Mouse (Mus musculus) lung, embryonic 14.5 days (tissue): Measurements from ENCODE around the gene Pigb. TPM values are rescaled to one million over a fixed set of nuclear protein-coding genes. Genes with fewer than 3 reads are reported as not detected.

ENCODE experiments used
- ATAC-seq: fragments of 200-750 bp; cut with Nextera tagmentation; 2 replicates; pipeline ENCODE4 v1.8.0; 2017; ENCODE audit warnings: mild to moderate bottlenecking, moderate TSS enrichment, moderate library complexity; ENCODE audit not compliant: insufficient read depth
- DNase-seq: peaks from one replicate; pipeline ENCODE4 v3.0.0-alpha.2; 2015
- H3K27ac ChIP-seq: fragments of 300-500 bp; sonication (generic); 2 replicates; pipeline ENCODE4 v1.5.1; 2014; ENCODE audit warnings: low read depth, mild to moderate bottlenecking, moderate library complexity
- H3K27me3 ChIP-seq: fragments of 300-500 bp; sonication (generic); 2 replicates; pipeline ENCODE4 v1.6.1; 2014; ENCODE audit warnings: low read length, control low read depth; ENCODE audit not compliant: insufficient read depth
- H3K36me3 ChIP-seq: fragments of 300-500 bp; sonication (generic); 2 replicates; pipeline ENCODE4 v1.6.1; 2014; ENCODE audit warnings: control low read depth; ENCODE audit not compliant: insufficient read depth
- H3K4me1 ChIP-seq: fragments of 300-500 bp; sonication (generic); 2 replicates; pipeline ENCODE4 v1.6.1; 2014; ENCODE audit warnings: antibody characterized with exemption, control low read depth; ENCODE audit not compliant: insufficient read depth
- H3K4me2 ChIP-seq: fragments of 300-500 bp; sonication (generic); 2 replicates; pipeline ENCODE4 v1.6.1; 2014; ENCODE audit warnings: mild to moderate bottlenecking
- H3K4me3 ChIP-seq: fragments of 300-500 bp; sonication (generic); 2 replicates; pipeline ENCODE4 v1.5.1; 2014; ENCODE audit warnings: low read depth, low read length
- H3K9ac ChIP-seq: fragments of 300-500 bp; sonication (generic); 2 replicates; pipeline ENCODE4 v1.6.1; 2014
- H3K9me3 ChIP-seq: fragments of 300-500 bp; sonication (generic); 2 replicates; pipeline ENCODE4 v1.6.1; 2016; ENCODE audit warnings: low read depth, low read length, control low read depth
- CTCF ChIP-seq: IDR thresholded peaks from 2 replicates; pipeline ENCODE4 v1.5.1; 2016; ENCODE audit warnings: antibody characterized with exemption, low read depth
- WGBS: fragments of 180-500 bp; shearing (Covaris S2); extraction: QIAGEN DNeasy Blood & Tissue Kit; methylation state at CpG from one replicate; pipeline ENCODE4 v1.1.7; 2014; 5-methylcytosine and 5-hydroxymethylcytosine counted together
- polyA plus RNA-seq: library from polyadenylated mRNA; unstranded; fragments of >200 nt; fragmentation: Nextera tagmentation; extraction: Ambion mirVana; gene quantifications from 2 replicates; pipeline ENCODE4 v1.2.1, GENCODE M21; 2014

The Pigb gene
- polyA plus RNA-seq, 1 experiment from 2014 or later = 16.1 TPM

- Histone ChIP-seq H3K36me3 (no peaks in the 10 kb centered on the region), H3K27me3 (no peaks in the 10 kb centered on the region), H3K9me3 (no peaks in the 10 kb centered on the region), H3K4me3 (no peak overlapping the region), H3K4me2 (peak overlapping the region; percentile 44; the same call in 1 of the 2 replicates), H3K27ac (no peak overlapping the region), H3K9ac (no peak overlapping the region), H3K4me1 (peaks cover 11% of the 10 kb centered on the region; the same call in 1 of the 2 replicates)
- WGBS = 25% methylated on average over 9 of the region's 10 CpGs
- TF ChIP-seq CTCF = no peak
- DNase-seq = peak; percentile 57
- peak; percentile 78 for ATAC-seq
Observed at GRCm38 (mm10) chr9:73067086-73067485, 26.9 kb upstream of the Pigb start.

DNA sequence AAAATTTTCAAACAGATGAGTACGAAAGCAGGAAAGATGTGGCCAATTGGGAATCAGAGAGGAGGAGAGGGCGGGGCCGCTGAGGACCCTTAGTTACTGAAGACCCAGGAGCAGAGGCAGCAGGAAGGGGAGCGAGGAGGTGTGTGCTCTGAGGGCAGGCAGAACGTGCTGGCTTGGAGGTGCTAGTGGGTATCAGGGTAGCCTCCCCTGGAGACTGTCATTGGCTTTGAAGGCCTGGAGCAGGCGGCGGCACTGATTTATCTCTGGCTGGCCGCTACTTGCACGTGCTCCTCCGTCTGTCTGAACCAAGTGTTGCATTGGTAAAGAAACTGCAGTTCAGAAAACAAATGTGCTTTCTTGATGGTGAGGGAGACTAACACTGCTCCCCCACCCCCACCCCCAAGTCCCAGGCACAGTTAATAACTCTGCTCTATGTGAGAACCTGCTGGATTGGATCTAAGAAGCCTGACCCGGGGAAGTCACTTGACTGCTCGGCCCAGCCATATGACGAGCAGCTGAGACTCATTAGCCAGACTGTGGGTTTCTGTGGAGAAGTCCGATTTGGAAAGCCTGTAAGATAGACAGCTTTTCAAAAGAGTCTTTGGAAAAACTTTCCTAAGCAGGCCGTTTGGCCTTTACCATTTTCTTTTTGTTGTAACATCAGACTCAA is 23.6 kb upstream of the Pigb start:
- peak; percentile 16 for DNase-seq
- WGBS = 23% methylated on average over 15 of the region's 15 CpGs
- no peaks in the 10 kb centered on the region for H3K36me3 ChIP-seq
- no peak overlapping the region for H3K9ac ChIP-seq
- H3K4me2 ChIP-seq = peak overlapping the region; percentile 48
- no peak for ATAC-seq
- no peaks in the 10 kb centered on the region for H3K27me3 ChIP-seq
- no peak for TF ChIP-seq CTCF
- peaks cover 11% of the 10 kb centered on the region; the same call in 1 of the 2 replicates for H3K4me1 ChIP-seq
- H3K27ac ChIP-seq = no peak overlapping the region
- no peak overlapping the region for H3K4me3 ChIP-seq
- H3K9me3 ChIP-seq = no peaks in the 10 kb centered on the region

DNA sequence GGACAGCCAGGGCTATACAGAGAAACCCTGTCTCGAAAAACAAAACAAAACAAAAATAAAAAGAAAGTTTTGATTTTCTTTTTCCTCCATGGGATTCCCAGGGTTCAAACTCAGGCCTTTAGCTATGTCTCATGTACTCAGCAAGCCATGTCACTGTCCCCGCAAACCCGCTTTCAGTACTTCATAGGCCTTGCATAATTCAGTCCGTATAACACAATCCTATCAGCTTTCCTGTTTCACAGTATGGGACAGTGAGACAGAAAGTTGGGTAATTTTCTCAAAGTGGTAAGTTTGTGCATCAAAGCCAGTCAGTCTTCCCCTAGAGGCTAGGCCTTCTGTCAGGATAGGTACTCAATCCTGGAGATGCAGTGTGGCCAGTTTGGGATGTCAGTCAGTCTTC is 19.0 kb upstream of the Pigb start:
- WGBS = 78% methylated on average over 4 of the region's 4 CpGs
- H3K4me1 ChIP-seq = 0 out of 2 replicates have a peak, but pooled peaks cover 3% of the 10 kb centered on the region
- DNase-seq = no peak
- no peak overlapping the region for H3K9ac ChIP-seq
- no peak overlapping the region for H3K27ac ChIP-seq
- H3K4me2 ChIP-seq = no peak overlapping the region
- H3K9me3 ChIP-seq = no peaks in the 10 kb centered on the region
- no peak overlapping the region for H3K4me3 ChIP-seq
- no peaks in the 10 kb centered on the region for H3K36me3 ChIP-seq
- TF ChIP-seq CTCF = no peak
- no peaks in the 10 kb centered on the region for H3K27me3 ChIP-seq
- ATAC-seq = no peak

- no peak overlapping the region for H3K27ac ChIP-seq
- H3K9me3 ChIP-seq = no peaks in the 10 kb centered on the region
Observed at GRCm38 (mm10) chr9:73055441-73055911, 15.3 kb upstream of the Pigb start.

GRCm38 (mm10) chr9:73050606-73051005 is 10.4 kb upstream of the Pigb start:
- DNase-seq = no peak

More at GRCm38 (mm10) chr9:73055441-73055911, 15.3 kb upstream of the Pigb start:
- DNase-seq (no peak), ATAC-seq (no peak)
- H3K9ac ChIP-seq = no peak overlapping the region
- H3K36me3 ChIP-seq = no peaks in the 10 kb centered on the region
- TF ChIP-seq CTCF = no peak
- no peak overlapping the region for H3K4me3 ChIP-seq
- H3K4me1 ChIP-seq = no peaks in the 10 kb centered on the region
- H3K4me2 ChIP-seq = no peak overlapping the region
- H3K27me3 ChIP-seq = no peaks in the 10 kb centered on the region
- 39% methylated on average over 10 of the region's 10 CpGs for whole genome bisulfite sequencing

DNA sequence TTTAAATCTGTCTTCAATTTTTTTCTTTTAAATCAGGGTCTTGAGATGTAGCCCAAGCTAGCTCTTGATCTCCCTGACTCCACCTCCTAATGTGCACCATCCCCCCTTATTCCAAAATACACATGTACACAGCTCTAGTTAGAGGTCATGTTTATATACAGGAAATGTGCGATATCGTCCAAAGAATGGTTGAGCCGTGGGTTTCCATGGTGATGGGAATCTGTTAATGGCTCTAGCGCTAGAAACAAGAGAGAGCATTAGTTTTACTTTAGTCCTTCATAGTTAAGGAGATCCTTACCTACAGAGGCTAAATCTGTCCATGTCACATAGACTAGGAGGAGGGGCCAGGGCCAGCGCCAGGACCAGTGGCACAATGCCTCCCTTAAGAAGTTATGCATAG is 9.7 kb upstream of the Pigb start:
- H3K36me3 ChIP-seq = no peaks in the 10 kb centered on the region
- no peak overlapping the region for H3K4me3 ChIP-seq
- no peak overlapping the region for H3K4me2 ChIP-seq
- 0 out of 2 replicates have a peak, but pooled peaks cover 4% of the 10 kb centered on the region for H3K4me1 ChIP-seq
- ATAC-seq = peak; percentile 43; the same call in 1 of the 2 replicates
- H3K9ac ChIP-seq = no peak overlapping the region
- no peak overlapping the region for H3K27ac ChIP-seq
- WGBS = 26% methylated on average over 5 of the region's 5 CpGs
- no peaks in the 10 kb centered on the region for H3K27me3 ChIP-seq
- H3K9me3 ChIP-seq = no peaks in the 10 kb centered on the region
- TF ChIP-seq CTCF = no peak
- DNase-seq = peak; percentile 71

More at GRCm38 (mm10) chr9:73050606-73051005, 10.4 kb upstream of the Pigb start:
- Histone ChIP-seq H3K27ac (no peak overlapping the region), H3K27me3 (no peaks in the 10 kb centered on the region), H3K4me3 (no peak overlapping the region), H3K9ac (no peak overlapping the region), H3K4me1 (no peaks in the 10 kb centered on the region), H3K9me3 (no peaks in the 10 kb centered on the region), H3K36me3 (no peaks in the 10 kb centered on the region), H3K4me2 (no peak overlapping the region)
- ATAC-seq = no peak
- WGBS = 62% methylated on average over 8 of the region's 8 CpGs
- no peak for TF ChIP-seq CTCF

- DNase-seq (no peak), ATAC-seq (no peak)
- TF ChIP-seq CTCF = no peak
- no peaks in the 10 kb centered on the region for H3K36me3 ChIP-seq
- no peaks in the 10 kb centered on the region for H3K27me3 ChIP-seq
- H3K4me2 ChIP-seq = no peak overlapping the region
- no peak overlapping the region for H3K27ac ChIP-seq
- H3K9ac ChIP-seq = no peak overlapping the region
- no peak overlapping the region for H3K4me3 ChIP-seq
- H3K9me3 ChIP-seq = no peaks in the 10 kb centered on the region
- WGBS = 13% methylated on average over 4 of the region's 4 CpGs
- H3K4me1 ChIP-seq = 0 out of 2 replicates have a peak, but pooled peaks cover 5% of the 10 kb centered on the region
Observed at GRCm38 (mm10) chr9:73048927-73049326, 8.7 kb upstream of the Pigb start.
